Mouse (Mus musculus): ENCODE data around the gene Disp3.

GRCm38 (mm10) chr4:148328237-148328636 is 40.5 kb upstream of the Disp3 start:
- TF ChIP-seq CTCF (IDR thresholded peaks at IDR 0.05; ENCODE audit: low read depth) (no peak), EP300 (optimal IDR thresholded peaks at IDR 0.05) (no peak)

Data from stomach, postnatal 0 days (tissue).